Mouse (Mus musculus) olfactory bulb, adult 2 months (tissue): ENCODE measurements around the gene Kcnj4.

ENCODE experiments used
- CTCF ChIP-seq: fragments of 200-500 bp; IDR thresholded peaks from 2 replicates; pipeline ENCODE4 v1.5.1; 2012; ENCODE audit warnings: low read depth, mild to moderate bottlenecking, low read length, moderate library complexity; ENCODE audit not compliant: insufficient read depth
- POLR2A ChIP-seq: fragments of 200-500 bp; IDR thresholded peaks from 2 replicates; pipeline ENCODE4 v1.6.1; 2012; ENCODE audit warnings: mild to moderate bottlenecking, low read depth, low read length, moderate library complexity; ENCODE audit not compliant: insufficient read depth

GRCm38 (mm10) chr15:79448041-79448440 lies 57.0 kb downstream of the Kcnj4 start:
- TF ChIP-seq CTCF, result no peak
- TF ChIP-seq POLR2A, result no peak
